Mouse (Mus musculus) neural tube, embryonic 15.5 days (tissue): ENCODE measurements around the gene Zmym2. TPM values are rescaled to one million over a fixed set of nuclear protein-coding genes. Genes with fewer than 3 reads are reported as not detected.
A peak's percentile ranks its signal among the peaks of the same experiment; 100 is the strongest.
"Not testable (repeated sequence)": the region's sequence is repeated elsewhere in the genome, so short reads cannot be mapped to it uniquely, and the experiment has no call there.

Source experiments
- ATAC-seq: fragments of 200-750 bp; cut with Nextera tagmentation; 2 replicates; pipeline ENCODE4 v1.8.0; 2017; ENCODE audit warnings: mild to moderate bottlenecking, moderate TSS enrichment, moderate library complexity; ENCODE audit not compliant: low FRiP score
- H3K27ac ChIP-seq: fragments of 300-500 bp; sonication (generic); replicated peaks from 2 replicates; pipeline ENCODE4 v1.5.1; 2015; ENCODE audit warnings: mild to moderate bottlenecking, inconsistent platforms
- H3K27me3 ChIP-seq: fragments of 300-500 bp; sonication (generic); replicated peaks from 2 replicates; pipeline ENCODE4 v1.6.1; 2015; ENCODE audit warnings: inconsistent platforms
- H3K36me3 ChIP-seq: fragments of 300-500 bp; sonication (generic); 2 replicates; pipeline ENCODE4 v1.6.1; 2015; ENCODE audit warnings: inconsistent platforms
- H3K4me1 ChIP-seq: fragments of 300-500 bp; sonication (generic); 2 replicates; pipeline ENCODE4 v1.6.1; 2015; ENCODE audit warnings: inconsistent platforms
- H3K4me2 ChIP-seq: fragments of 300-500 bp; sonication (generic); 2 replicates; pipeline ENCODE4 v1.6.1; 2015; ENCODE audit warnings: inconsistent platforms, mild to moderate bottlenecking, moderate library complexity
- H3K4me3 ChIP-seq: fragments of 300-500 bp; sonication (generic); replicated peaks from 2 replicates; pipeline ENCODE4 v1.5.1; 2015; ENCODE audit warnings: mild to moderate bottlenecking, inconsistent platforms
- H3K9ac ChIP-seq: fragments of 300-500 bp; sonication (generic); replicated peaks from 2 replicates; pipeline ENCODE4 v1.6.1; 2015; ENCODE audit warnings: mild to moderate bottlenecking, inconsistent platforms
- H3K9me3 ChIP-seq: fragments of 300-500 bp; sonication (generic); replicated peaks from 2 replicates; pipeline ENCODE4 v1.6.1; 2016; ENCODE audit warnings: inconsistent platforms
- WGBS: fragments of 180-500 bp; shearing (Covaris S2); methylation state at CpG from one replicate; pipeline ENCODE4 v1.1.7; 2015; ENCODE audit warnings: mixed read lengths; 5-methylcytosine and 5-hydroxymethylcytosine counted together
- polyA plus RNA-seq: library from polyadenylated mRNA; unstranded; fragments of >200 nt; fragmentation: Nextera tagmentation; extraction: Ambion mirVana; gene quantifications from 2 replicates; pipeline ENCODE4 v1.2.1, GENCODE M21; 2015

The Zmym2 gene
- 47.3 and 47.8 TPM in 2 replicates for polyA plus RNA-seq

DNA sequence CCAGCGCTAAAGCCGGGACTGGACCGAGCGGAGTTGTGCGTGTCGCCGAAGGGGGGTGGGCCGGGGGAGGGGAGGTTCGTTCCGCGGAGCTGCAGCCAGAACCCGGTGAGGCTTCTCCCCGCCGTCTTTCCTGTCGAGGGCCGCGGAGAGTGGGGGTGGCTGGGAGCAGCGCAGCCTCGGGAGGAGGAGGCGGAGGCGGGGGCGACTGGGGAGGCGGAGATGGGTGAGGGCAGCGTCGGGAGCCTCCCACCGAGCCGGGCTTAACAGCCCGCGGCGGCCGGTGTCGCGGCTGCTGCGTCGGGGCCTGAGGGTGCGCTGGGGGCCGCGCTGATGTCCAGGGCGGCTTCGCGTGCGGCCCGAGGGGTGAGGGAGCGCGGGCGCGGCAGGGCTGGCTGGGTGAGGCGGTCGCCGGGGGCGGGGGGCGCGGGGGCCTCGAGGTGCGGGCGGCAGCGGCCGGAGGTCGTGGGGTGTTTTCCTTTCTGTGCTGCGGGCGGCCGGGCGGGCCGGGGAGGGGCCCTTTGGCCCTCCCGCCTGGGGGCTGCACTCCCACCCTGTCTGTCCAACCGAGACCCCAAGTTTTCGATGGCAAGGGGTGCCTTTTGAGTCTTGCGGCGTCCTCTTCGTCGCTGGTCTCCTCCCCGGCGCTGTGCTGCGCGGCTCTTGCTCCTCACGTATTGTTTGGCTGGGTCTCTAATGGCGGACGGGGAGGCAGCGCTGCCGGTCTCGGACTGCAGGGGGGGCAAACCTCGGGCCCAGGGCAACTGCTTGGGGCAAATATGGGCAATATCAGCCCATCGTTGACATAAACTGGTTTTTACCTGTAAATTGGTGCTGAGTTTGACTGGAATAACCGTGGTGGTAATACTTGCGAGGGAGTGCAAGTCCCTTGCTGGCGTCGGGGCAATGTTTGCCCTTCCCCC is at the start of gene Zmym2:
Gene Zmym2 (plus strand): TSS at position 60 of the 920 bp plus-strand sequence.
- peak; percentile 42 for ATAC-seq
- Histone ChIP-seq H3K4me3 (peak within 1 kb of the TSS; percentile 64), H3K27ac (peak within 1 kb of the TSS; percentile 99), H3K9ac (peak within 1 kb of the TSS; percentile 93), H3K4me2 (peak within 1 kb of the TSS; percentile 73), H3K4me1 (peaks cover 32% of the 10 kb centered on the region)
- H3K27me3 ChIP-seq, H3K36me3 ChIP-seq, H3K9me3 ChIP-seq: not testable (repeated sequence)
- WGBS: under 1% methylated on average over 37 of the region's 87 CpGs

DNA sequence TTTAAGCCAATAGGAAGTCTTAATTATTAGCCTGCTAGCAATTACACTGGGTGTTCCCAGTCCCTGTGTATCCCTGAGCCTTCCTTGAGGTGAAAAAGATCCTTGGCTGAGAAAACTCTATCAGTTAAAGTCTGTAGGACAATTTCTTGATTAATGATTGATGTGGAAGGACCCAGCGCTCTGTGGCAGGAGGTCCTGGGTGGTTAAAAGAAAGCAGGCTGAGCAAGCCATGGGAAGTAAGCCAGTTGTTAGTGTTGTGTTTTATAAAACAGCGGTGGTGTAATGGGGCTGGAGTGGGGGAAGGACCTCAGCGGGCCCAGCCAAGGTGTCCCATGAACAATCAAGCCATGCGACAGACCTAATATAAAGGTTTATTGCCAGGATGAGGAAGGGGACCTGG is 42.4 kb upstream of the Zmym2 start:
- WGBS: 28% methylated on average over 4 of the region's 4 CpGs
- Histone ChIP-seq H3K9ac (no peak overlapping the region), H3K27me3 (no peaks in the 10 kb centered on the region), H3K36me3 (no peaks in the 10 kb centered on the region), H3K9me3 (no peaks in the 10 kb centered on the region), H3K27ac (no peak overlapping the region), H3K4me2 (no peak overlapping the region), H3K4me1 (no peaks in the 10 kb centered on the region; the same call in 1 of the 2 replicates), H3K4me3 (no peak overlapping the region)
- no peak for ATAC-seq

DNA sequence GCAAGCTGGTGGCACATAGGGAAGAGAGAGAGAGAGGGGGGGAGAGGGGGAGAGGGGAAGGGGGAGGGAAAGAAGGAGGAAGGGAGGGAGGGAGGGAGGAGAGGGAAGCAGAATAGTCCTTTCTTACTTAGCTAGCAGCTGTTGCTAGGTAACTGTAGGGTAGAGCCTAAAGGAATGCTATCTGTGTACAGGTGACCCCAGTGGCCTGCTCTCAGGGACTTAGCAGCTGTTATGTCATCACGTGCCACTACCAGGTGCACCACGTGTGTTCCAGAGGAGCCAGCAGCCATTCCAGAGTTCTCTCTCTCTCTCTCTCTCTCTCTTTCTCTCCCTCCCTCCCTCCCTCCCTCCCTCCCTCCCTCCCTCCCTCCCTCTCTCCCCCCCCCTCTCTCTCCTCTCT is 41.9 kb upstream of the Zmym2 start:
- no peak overlapping the region for H3K9ac ChIP-seq
- no peak overlapping the region for H3K4me2 ChIP-seq
- H3K36me3 ChIP-seq: no peaks in the 10 kb centered on the region
- no peak overlapping the region for H3K27ac ChIP-seq
- 17% methylated on average over 2 of the region's 2 CpGs for WGBS
- H3K27me3 ChIP-seq: no peaks in the 10 kb centered on the region
- H3K4me1 ChIP-seq: no peaks in the 10 kb centered on the region; the same call in 1 of the 2 replicates
- ATAC-seq: no peak
- no peak overlapping the region for H3K4me3 ChIP-seq
- no peaks in the 10 kb centered on the region for H3K9me3 ChIP-seq

DNA sequence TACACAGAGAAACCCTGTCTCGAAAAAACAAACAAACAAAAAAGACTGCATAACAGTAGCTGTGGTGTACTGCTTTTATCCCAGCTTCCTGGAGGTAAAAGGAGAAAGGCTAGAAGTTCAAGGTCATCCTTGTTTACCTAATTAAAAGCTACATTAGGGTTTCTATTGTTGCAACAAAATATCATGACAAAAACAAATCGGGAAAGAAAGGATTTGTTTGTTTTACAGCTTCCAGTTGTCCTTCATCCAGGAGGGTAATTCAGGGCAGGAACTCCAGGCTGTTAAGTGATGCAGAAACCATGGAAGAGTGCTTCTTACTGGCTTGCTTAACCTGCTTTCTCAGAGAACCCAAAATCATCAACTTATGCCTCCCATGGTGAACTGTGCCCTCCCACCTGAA is 38.1 kb upstream of the Zmym2 start:
- H3K4me3 ChIP-seq: no peak overlapping the region
- H3K27ac ChIP-seq: no peak overlapping the region
- WGBS: 61% methylated on average over 2 of the region's 2 CpGs
- H3K36me3 ChIP-seq: no peaks in the 10 kb centered on the region
- H3K4me1 ChIP-seq: no peaks in the 10 kb centered on the region; the same call in 1 of the 2 replicates
- no peak for ATAC-seq
- H3K4me2 ChIP-seq: no peak overlapping the region
- no peak overlapping the region for H3K9ac ChIP-seq
- H3K9me3 ChIP-seq: no peaks in the 10 kb centered on the region
- no peaks in the 10 kb centered on the region for H3K27me3 ChIP-seq

DNA sequence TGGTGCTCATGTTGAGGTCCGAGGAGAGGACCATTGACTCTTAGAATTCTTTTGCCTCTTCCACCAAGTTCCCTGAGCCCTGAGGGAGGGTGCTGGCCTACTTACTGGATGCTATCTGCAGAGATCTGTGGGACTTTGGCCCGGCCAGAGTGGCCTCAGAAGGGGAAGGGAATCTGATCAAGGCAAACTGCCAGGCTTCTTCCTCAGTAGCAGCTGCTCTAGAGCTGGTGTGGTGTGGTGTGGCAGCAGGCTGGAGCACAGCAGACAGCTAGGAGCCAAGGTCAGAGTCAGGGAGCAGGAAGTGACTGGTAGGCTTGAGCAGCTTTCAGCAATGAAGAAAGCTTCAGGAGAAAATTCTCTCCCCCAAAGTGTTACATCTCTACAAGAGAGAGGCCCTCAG is 36.8 kb upstream of the Zmym2 start:
- Histone ChIP-seq H3K4me3 (no peak overlapping the region), H3K4me1 (no peaks in the 10 kb centered on the region), H3K4me2 (no peak overlapping the region), H3K9ac (no peak overlapping the region), H3K36me3 (no peaks in the 10 kb centered on the region), H3K9me3 (0 out of 2 replicates have a peak, but pooled peaks cover 10% of the 10 kb centered on the region), H3K27me3 (no peaks in the 10 kb centered on the region), H3K27ac (no peak overlapping the region)
- no peak for ATAC-seq
- WGBS: 81% methylated on average over 2 of the region's 2 CpGs

DNA sequence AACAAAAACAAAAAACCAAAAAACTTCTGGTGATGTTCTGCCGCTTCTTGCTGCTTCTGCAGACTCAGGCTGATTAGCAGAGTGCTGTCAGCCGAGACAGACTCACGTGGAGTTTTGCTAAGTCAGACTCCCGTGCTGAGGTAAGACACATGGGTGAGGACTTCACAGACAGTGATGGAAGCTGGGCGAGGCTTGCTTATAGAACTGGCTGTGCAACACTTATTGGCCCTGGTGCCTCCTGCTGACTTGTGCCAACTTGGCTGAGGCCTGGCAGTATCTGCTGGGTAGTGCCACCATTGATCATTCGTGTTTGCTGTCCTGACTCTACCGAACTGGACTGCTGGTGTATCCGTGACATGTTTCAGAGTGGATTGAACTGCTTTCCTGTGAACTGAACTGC is 22.4 kb upstream of the Zmym2 start:
- no peak for ATAC-seq
- Histone ChIP-seq H3K36me3 (no peaks in the 10 kb centered on the region), H3K4me1 (peaks cover 5% of the 10 kb centered on the region; the same call in 1 of the 2 replicates), H3K27ac (no peak overlapping the region), H3K4me2 (no peak overlapping the region), H3K9ac (no peak overlapping the region), H3K4me3 (no peak overlapping the region), H3K9me3 (no peaks in the 10 kb centered on the region), H3K27me3 (peaks cover 21% of the 10 kb centered on the region)
- WGBS: 78% methylated on average over 8 of the region's 8 CpGs

DNA sequence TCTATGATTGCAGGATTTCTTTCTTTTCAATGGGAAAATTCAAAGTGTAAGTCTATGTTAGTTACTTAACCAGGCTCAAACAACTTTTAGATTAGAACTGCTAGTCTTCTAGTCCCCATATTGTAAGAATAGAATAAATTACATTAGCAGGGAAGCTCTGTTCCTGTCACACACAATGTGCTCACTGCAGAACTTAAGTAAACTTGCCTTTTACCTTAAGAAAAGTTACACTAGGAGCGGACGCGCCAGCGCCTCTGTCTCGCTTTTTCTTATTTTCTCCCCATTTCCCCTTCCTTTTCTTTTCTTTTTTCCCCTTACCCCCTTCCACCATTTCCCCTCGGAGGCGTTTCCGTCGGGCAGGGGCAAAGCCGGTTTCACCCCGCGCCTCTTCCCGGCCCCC is 21.8 kb upstream of the Zmym2 start:
- H3K4me2 ChIP-seq: peak overlapping the region; percentile 59
- no peak for ATAC-seq
- H3K4me3 ChIP-seq: peak overlapping the region; percentile 33
- WGBS: 7% methylated on average over 13 of the region's 13 CpGs
- H3K9ac ChIP-seq: no peak overlapping the region
- no peak overlapping the region for H3K27ac ChIP-seq
- H3K4me1 ChIP-seq: peaks cover 5% of the 10 kb centered on the region; the same call in 1 of the 2 replicates
- H3K9me3 ChIP-seq: no peaks in the 10 kb centered on the region
- peaks cover 21% of the 10 kb centered on the region for H3K27me3 ChIP-seq
- H3K36me3 ChIP-seq: no peaks in the 10 kb centered on the region

DNA sequence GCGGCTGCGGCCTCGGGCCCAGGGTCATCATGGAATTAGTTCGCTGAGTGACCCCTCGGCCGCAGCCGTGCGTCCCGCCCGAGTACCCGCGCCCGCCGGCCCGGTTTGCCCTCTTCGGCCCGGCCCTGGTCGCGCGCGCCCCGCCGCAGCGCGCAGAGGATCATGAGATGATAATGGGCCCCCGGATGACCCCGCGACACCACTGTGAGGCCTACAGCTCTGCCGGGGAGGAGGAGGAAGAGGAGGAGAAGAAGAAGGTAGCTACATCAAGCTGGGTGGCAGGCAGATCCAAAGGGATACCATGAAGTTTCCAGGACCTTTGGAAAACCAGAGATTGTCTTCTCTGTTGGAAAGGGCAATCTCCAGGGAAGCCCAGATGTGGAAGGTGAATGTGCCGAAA is 21.3 kb upstream of the Zmym2 start:
- peak overlapping the region; percentile 59 for H3K4me2 ChIP-seq
- H3K27ac ChIP-seq, ATAC-seq, H3K9ac ChIP-seq, H3K4me1 ChIP-seq, H3K9me3 ChIP-seq, H3K36me3 ChIP-seq: not testable (repeated sequence)
- H3K27me3 ChIP-seq: peaks cover 21% of the 10 kb centered on the region
- peak overlapping the region; percentile 33 for H3K4me3 ChIP-seq
- 3% methylated on average over 30 of the region's 30 CpGs for WGBS

DNA sequence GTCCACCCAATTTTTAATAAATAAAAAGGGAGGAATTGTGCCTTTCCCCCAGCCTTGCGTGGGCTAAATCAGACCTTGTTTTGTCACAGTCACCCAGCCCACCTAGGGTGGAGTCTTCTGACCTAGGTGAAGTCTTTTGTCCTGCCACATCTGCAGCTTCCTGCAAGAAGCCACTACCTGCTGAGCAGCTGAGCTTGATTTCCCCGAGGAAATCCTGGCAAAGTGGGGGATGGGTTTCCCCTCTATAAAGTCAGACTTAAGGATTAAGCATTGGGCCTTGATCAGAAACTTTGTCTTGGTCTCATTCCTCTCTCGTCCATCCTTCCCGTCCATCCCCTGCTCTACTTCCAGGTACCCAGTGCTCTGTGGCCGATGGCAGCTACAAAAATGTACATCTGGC is 12.9 kb upstream of the Zmym2 start:
- H3K4me1 ChIP-seq: no peaks in the 10 kb centered on the region
- WGBS: 86% methylated on average over 5 of the region's 5 CpGs
- no peak for ATAC-seq

DNA sequence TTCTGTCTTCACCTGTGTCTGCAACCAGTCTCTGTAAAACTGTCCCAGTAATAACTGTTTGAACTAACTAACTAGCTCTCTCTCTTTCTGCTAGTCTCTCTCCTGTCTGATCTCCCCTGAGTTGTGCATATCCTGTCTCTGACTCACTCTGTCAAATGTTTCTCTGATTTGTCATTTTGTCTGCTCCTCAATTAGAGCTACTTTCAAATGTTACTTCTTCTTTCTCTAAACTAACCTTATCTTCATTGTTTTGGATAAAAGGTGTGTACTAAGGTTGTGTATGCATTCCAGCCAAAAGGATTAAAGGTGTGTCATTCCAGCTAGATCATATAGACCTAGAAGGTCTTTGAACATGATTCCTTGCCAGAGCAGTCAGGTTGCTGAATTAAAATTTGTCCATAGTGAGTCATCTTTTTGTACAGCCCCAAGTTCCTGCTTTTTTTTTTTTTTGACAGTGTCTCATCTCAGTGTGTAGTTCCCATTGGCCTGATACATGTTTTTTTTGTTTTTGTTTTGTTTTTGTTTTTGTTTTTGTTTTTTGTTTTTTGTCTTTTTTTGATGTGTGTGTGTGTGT is 10.8 kb upstream of the Zmym2 start:
- H3K36me3 ChIP-seq: no peaks in the 10 kb centered on the region
- H3K27me3 ChIP-seq: no peaks in the 10 kb centered on the region
- H3K27ac ChIP-seq: no peak overlapping the region
- no peak overlapping the region for H3K4me3 ChIP-seq
- H3K9me3 ChIP-seq: no peaks in the 10 kb centered on the region; the same call in 1 of the 2 replicates
- no peak overlapping the region for H3K4me2 ChIP-seq
- no peaks in the 10 kb centered on the region for H3K4me1 ChIP-seq
- no peak overlapping the region for H3K9ac ChIP-seq
- ATAC-seq: no peak

More for the DNA sequence above, 12.9 kb upstream of the Zmym2 start:
- H3K27ac ChIP-seq: no peak overlapping the region
- no peak overlapping the region for H3K9ac ChIP-seq
- H3K4me3 ChIP-seq: no peak overlapping the region
- H3K36me3 ChIP-seq: no peaks in the 10 kb centered on the region
- H3K27me3 ChIP-seq: no peaks in the 10 kb centered on the region
- H3K9me3 ChIP-seq: no peaks in the 10 kb centered on the region; the same call in 1 of the 2 replicates
- no peak overlapping the region for H3K4me2 ChIP-seq

DNA sequence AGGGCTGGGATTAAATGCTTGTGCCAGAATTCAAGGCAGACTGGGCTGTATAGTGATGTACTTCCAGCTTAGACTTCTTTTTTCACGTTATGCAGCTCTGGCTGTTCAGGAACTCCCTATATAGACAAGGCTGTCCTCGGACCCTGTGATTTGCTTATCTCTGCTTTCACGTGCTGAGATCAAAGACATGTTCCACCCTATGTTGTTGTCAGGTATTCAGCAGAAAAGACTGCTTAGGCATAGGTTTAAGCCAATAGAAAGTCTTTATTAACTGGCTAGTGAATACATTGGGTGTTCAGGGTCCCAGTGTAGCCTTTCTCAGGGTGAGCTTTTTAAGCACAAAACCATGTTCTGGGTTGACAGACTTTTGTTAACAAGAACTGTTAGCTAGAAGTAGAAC is 5.2 kb upstream of the Zmym2 start:
- ATAC-seq: no peak
- Histone ChIP-seq H3K27ac (no peak overlapping the region), H3K9ac (no peak overlapping the region), H3K27me3 (no peaks in the 10 kb centered on the region), H3K9me3 (no peaks in the 10 kb centered on the region), H3K4me2 (no peak overlapping the region), H3K4me1 (0 out of 2 replicates have a peak, but pooled peaks cover 3% of the 10 kb centered on the region), H3K36me3 (no peaks in the 10 kb centered on the region), H3K4me3 (no peak overlapping the region)
- 71% methylated on average over 3 of the region's 3 CpGs for WGBS

DNA sequence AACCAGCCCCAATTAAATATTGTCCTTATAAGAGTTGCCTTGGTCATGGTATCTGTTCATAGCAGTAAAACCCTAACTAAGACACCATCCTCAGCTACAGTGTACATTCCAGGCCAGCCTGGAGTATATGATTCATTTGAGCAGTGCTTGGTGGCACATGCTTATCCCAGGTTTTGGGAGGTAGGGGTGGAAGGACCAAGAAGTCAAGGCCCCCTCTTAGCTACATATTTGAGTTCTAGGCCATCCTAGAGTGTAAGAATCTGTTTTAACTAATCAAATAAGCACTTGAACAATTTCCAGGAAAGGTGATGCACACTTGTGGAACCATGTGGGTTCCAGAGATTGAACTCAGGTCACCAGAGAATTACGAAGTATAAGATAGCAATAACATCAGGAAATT is 3.0 kb upstream of the Zmym2 start:
- ATAC-seq: no peak
- H3K27me3 ChIP-seq: no peaks in the 10 kb centered on the region
- WGBS: 100% methylated on average over 1 of the region's 1 CpGs

More for the DNA sequence above, 3.0 kb upstream of the Zmym2 start:
- no peak overlapping the region for H3K4me3 ChIP-seq
- no peak overlapping the region for H3K4me2 ChIP-seq
- no peaks in the 10 kb centered on the region for H3K36me3 ChIP-seq
- no peak overlapping the region for H3K27ac ChIP-seq
- H3K4me1 ChIP-seq: peaks cover 10% of the 10 kb centered on the region
- H3K9ac ChIP-seq: no peak overlapping the region
- H3K9me3 ChIP-seq: no peaks in the 10 kb centered on the region
